Mouse (Mus musculus) adrenal gland, postnatal 4 days (tissue): ENCODE measurements at regions not wholly inside any gene's neighbourhood (a gene's known extent, or its start where the extent isn't known, plus 50 kb on each side); places are given as distances from the start of the nearest gene placed in this dataset.

Experiments used
- DNase-seq, 2 experiments: peaks; one replicate each; pipeline ENCODE4 v3.0.0; 2021 to 2022; ENCODE audit warnings: low spot score in 2 of 2, mixed read lengths in 2 of 2

DNA sequence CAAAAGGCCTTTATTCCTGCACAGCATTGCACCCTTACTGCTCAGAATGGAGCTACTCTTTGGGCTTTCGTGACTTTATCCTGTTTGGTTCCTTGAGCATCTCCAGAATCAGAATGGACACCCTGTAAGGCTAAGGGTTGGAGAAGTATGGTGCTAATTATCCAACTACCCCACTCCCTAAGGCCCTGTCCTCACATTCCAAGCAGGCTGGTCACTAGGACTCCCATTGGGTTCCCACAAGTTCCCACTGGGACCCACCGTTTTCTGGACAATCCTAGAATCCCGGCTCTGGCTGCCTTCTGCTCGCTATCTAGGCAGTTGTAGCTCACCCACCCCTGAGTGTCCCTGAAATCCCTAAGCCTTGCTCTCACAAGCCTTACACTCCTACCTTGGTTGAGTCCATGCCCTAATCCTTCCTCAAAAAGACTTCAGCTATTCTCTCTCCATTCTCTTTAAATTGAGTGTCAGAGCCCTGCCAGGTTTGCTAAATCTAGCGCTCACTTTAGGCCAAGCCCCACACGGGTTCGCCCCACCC, 146.1 kb downstream of the Efcab1 start:
- no peak for DNase-seq

GRCm38 (mm10) chr16:15052924-15053793, 146.8 kb downstream of the Efcab1 start:
- DNase-seq = peak; percentile 4 to 20

GRCm38 (mm10) chr16:15053840-15054239, 147.4 kb downstream of the Efcab1 start:
- DNase-seq = no peak

DNA sequence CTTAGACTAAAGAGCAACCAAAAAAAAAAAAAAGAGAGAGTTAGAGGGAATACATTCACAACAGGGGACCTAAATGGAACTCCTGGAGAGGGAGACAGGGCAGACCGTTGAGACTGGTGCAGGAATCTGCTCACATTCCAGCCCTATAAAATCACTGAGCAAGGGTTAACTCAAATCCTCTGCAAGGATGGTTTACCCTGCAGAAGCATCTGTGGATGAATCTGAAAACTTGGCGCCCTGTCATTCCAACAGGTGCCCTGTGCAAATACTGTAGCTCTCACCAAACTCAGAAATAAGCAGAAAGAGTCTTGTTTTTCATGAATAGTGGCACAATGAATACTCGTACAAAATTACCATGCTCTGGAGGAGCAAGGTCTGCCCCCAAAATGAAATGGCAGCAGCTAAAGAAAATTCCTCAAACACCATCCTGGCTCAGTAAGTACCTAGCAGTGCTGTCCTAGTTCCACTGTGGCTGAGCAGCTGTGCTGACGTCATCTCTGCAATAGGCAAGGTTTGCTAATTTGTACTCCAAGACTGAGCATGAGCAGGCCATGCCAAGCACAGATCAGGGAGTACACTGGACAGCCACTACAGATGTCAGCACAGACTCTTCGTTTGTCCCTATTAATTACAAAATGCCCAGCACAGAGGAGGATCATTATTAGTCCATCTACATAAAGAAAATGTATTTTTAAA, 148.0 kb downstream of the Efcab1 start:
- DNase-seq = no peak

- DNase-seq = no peak
Observed at GRCm38 (mm10) chr16:15055697-15056096, 149.3 kb downstream of the Efcab1 start.

DNA sequence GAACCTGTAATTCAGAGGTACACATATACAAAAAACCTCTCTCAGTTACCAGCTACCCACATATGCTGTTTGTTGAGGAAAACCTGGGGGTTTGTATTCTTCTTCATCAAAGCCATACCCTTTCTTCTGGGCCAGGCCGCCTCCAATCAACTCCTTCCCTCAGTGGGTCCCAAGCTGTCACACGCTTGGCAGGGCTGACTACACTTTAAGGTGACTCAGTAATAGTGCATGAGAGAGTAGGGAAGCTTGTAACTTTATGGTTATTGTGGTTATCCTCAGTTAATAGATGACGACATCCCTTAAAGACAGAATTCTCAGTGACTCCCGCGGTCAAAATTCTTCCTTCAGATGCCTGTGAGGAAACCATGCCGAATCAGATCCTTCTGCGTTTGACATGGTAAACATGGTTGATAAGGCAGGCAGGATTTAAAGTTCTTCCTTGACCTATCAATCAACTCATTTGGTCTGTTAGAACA, 164.1 kb downstream of the Efcab1 start:
- no peak for DNase-seq

GRCm38 (mm10) chr16:15074407-15074806, 168.0 kb downstream of the Efcab1 start:
- DNase-seq = no peak

- DNase-seq = no peak
Observed at GRCm38 (mm10) chr16:15083692-15084091, 177.3 kb downstream of the Efcab1 start.

DNA sequence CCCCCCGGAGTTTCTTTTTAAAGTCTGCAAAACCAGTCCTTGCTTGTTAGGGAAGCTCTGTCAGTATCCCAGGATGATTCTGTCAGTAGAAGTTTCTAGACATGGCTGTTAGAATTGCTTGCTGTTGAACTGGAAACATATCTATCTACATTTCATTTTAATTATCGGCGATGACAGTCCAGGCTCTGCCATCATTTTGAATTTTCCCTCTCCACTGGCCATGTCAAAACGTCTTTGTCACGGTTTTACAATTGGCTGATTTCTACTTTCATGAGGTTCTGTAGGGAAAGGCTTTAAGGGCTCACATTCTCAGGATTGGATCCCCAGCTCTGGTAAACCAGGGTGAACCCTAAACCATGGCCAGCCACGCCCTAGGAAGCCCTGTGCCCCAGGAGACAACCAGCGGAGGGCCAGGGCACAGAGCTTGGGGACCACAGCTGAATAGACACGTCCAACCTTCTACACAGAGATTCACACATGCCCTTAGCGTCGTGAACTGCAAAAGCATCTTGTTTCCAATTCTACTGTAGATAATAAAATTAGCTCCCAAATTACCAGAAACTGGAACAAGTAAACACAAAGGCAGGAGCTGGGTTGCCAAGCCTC, 177.8 kb downstream of the Efcab1 start:
- DNase-seq = peak in 1 of 2 experiments; percentile 6

GRCm38 (mm10) chr16:15084753-15085728, 178.6 kb downstream of the Efcab1 start:
- DNase-seq = peak; percentile 4 to 12

- no peak for DNase-seq
Observed at GRCm38 (mm10) chr16:15086556-15086955, 180.2 kb downstream of the Efcab1 start.

GRCm38 (mm10) chr16:15103938-15104337, 197.5 kb downstream of the Efcab1 start:
- no peak for DNase-seq

DNA sequence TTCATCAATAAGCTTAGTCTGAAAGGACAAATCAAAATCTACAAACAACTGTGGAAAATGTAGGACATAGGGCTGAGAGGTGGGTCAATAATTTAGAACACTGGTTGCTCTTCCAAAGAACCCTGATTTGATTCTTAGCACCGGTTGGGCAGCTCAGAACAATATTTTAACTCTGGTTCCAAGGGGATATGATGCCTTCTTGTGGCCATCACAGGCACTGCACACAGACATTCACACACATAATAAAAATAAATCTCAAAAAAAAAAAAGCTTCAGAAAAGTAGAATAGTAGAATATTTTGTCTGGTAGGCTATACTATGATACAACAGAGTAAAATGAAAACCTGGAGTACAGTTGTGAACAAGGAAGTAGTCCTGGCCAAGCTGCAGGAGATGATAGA, 200.8 kb downstream of the Efcab1 start:
- DNase-seq = no peak

DNA sequence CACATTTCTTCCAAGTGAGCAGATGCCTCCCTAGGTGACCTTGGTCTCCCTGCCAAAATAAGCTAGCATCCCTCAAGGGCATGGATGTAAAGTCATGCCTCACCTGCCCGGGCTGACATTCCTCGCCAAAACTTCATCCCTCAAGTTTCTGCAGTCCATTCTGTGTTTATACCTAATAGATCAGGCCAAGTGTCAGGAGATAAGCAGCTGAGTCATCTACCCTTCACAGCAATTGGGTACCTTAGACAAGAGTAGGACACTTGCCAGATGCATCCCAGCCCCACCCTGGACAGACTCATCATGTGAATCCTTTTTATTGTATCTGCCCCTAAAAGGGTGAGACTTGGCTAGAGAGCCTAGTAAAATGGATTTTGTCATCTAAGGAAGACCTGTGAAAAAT, 204.1 kb upstream of the Gm21897 start:
- no peak for DNase-seq

- no peak for DNase-seq
Observed at GRCm38 (mm10) chr16:15113989-15114556, 203.2 kb upstream of the Gm21897 start.

GRCm38 (mm10) chr16:15114574-15115230, 202.6 kb upstream of the Gm21897 start:
- no peak for DNase-seq

GRCm38 (mm10) chr16:15115386-15115785, 201.9 kb upstream of the Gm21897 start:
- DNase-seq = no peak

DNA sequence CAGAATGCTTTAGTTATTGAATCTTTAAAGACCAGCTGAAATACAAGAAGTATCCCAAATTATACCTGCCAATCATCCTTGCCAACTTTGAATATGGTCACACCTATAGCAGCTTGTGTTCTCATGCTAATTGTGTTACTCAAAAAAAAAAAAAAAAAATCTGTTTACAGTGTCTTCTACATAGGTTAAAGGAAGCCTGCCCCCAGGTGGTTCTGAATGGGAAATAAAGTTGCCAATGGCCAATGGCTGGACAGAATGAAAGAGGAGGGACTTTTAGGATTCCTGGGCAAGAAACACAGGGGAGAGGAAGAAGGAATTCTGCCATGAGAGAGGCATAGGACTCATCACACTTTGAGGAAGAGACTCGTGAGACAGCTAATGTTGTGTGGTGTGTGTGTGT, 197.5 kb upstream of the Gm21897 start:
- DNase-seq = peak in 1 of 2 experiments; percentile 10

DNA sequence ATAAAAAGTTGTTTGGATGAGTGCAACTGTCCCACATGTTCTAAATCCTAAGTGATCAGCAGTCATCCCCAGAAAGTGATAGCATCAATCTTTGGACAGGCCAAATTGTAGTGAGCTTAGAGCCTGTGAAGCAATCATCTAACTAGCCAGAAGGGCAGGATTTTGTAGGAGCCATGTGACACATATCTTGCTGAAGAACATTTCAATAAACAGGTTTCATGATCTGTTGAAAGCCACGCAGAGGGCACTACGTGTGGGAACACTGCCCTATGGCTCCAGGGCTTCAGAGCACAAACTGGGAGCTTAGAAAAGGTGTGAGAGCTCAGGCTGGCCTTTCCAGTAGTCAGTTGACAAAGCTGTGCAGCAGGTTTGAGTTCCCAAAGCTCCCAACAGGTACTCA, 188.3 kb upstream of the Gm21897 start:
- no peak for DNase-seq

- no peak for DNase-seq
Observed at GRCm38 (mm10) chr16:15129806-15130205, 187.5 kb upstream of the Gm21897 start.
